23 mouse cellular contexts compared by ENCODE assay signal in the genomic region with DNA sequence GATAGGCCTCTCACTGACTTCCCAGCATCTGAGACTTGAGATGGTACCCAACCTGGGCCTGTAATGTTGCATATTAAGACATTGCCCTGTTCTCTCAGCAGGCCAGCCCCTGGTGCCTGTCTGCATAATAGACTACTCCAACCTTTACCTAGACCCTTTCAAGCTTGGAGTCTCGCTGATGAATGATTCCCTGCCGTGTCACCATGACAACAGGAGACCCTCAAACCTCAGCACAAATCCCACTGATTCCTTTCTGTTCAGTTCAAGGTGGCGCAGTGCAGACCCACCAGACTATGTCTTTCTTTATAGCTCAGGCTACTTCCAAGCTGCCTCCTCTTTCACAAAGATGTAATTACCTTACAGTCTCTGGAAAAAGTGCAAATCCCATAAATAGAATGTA.
"Had no signal": no experiment of that assay in that cellular context is flagged by ENCODE, and none has a peak within 500 bp of the region (broad histone marks: within the 10 kb centered on the region; RNA-seq: fewer than 3 reads in every experiment).

No protein-coding gene starts in this region.

- H3K4me3 ChIP-seq: limb, embryonic 12.5 days; limb, embryonic 15.5 days; midbrain, embryonic 12.5 days; neural tube, embryonic 12.5 days; neural tube, embryonic 15.5 days had no signal

- H3K27me3 ChIP-seq: limb, embryonic 12.5 days; limb, embryonic 15.5 days; neural tube, embryonic 12.5 days; neural tube, embryonic 15.5 days had no signal

- H3K27ac ChIP-seq: limb, embryonic 12.5 days; limb, embryonic 15.5 days; liver, embryonic 14.5 days; macrophage; midbrain, embryonic 12.5 days; neural tube, embryonic 12.5 days; neural tube, embryonic 15.5 days; stomach, postnatal 0 days had no signal

- H3K9me3 ChIP-seq: limb, embryonic 12.5 days; limb, embryonic 15.5 days; midbrain, embryonic 12.5 days; neural tube, embryonic 12.5 days; neural tube, embryonic 15.5 days had no signal

- H3K4me2 ChIP-seq: limb, embryonic 12.5 days; limb, embryonic 15.5 days; liver, embryonic 11.5 days; lung, embryonic 14.5 days; midbrain, embryonic 12.5 days; neural tube, embryonic 12.5 days; neural tube, embryonic 15.5 days had no signal

- DNase-seq: kidney, adult 18-20 months; kidney, adult 9 months; kidney, postnatal 14 days; kidney, postnatal 4 days; left cerebral cortex, postnatal 4 days; liver, postnatal 0 days; lung, embryonic 14.5 days; right cerebral cortex, adult 18-20 months; right cerebral cortex, postnatal 14 days; right cerebral cortex, postnatal 4 days; thymus, adult 2 months; thymus, postnatal 14 days; thymus, postnatal 4 days had no signal

- ATAC-seq: liver, postnatal 0 days; lung, postnatal 0 days had no signal

- H3K9ac ChIP-seq: limb, embryonic 12.5 days; limb, embryonic 15.5 days; liver, embryonic 14.5 days; liver, postnatal 0 days; lung, embryonic 14.5 days; midbrain, embryonic 12.5 days; neural tube, embryonic 12.5 days; neural tube, embryonic 15.5 days had no signal

- H3K36me3 ChIP-seq: limb, embryonic 12.5 days; limb, embryonic 15.5 days; midbrain, embryonic 12.5 days; neural tube, embryonic 12.5 days; neural tube, embryonic 15.5 days had no signal
